Mouse (Mus musculus) liver, embryonic 13.5 days (tissue): Measurements from ENCODE around the gene Sdccag8. TPM values are rescaled to one million over a fixed set of nuclear protein-coding genes. Genes with fewer than 3 reads are reported as not detected.

Experiments
- ATAC-seq: fragments of 200-750 bp; cut with Nextera tagmentation; 2 replicates; pipeline ENCODE4 v1.8.0; 2017; ENCODE audit warnings: low read depth, mild to moderate bottlenecking, moderate number of reproducible peaks, moderate library complexity
- DNase-seq: peaks from one replicate; pipeline ENCODE4 v3.0.0; 2022
- H3K27ac ChIP-seq: fragments of 300-500 bp; sonication (generic); 2 replicates; pipeline ENCODE4 v1.5.1; 2015; ENCODE audit warnings: moderate library complexity, mild to moderate bottlenecking, inconsistent platforms
- H3K27me3 ChIP-seq: fragments of 300-500 bp; sonication (generic); 2 replicates; pipeline ENCODE4 v1.6.1; 2015; ENCODE audit warnings: mild to moderate bottlenecking, inconsistent platforms
- H3K36me3 ChIP-seq: fragments of 300-500 bp; sonication (generic); 2 replicates; pipeline ENCODE4 v1.6.1; 2015; ENCODE audit warnings: mild to moderate bottlenecking, inconsistent platforms
- H3K4me1 ChIP-seq: fragments of 300-500 bp; sonication (generic); replicated peaks from 2 replicates; pipeline ENCODE4 v1.6.1; 2015; ENCODE audit warnings: inconsistent platforms
- H3K4me2 ChIP-seq: fragments of 300-500 bp; sonication (generic); 2 replicates; pipeline ENCODE4 v1.6.1; 2015; ENCODE audit warnings: inconsistent platforms, mild to moderate bottlenecking, moderate library complexity
- H3K4me3 ChIP-seq: fragments of 300-500 bp; sonication (generic); replicated peaks from 2 replicates; pipeline ENCODE4 v1.5.1; 2015; ENCODE audit warnings: mild to moderate bottlenecking, inconsistent platforms
- H3K9ac ChIP-seq: fragments of 300-500 bp; sonication (generic); 2 replicates; pipeline ENCODE4 v1.6.1; 2015; ENCODE audit warnings: mild to moderate bottlenecking, inconsistent platforms
- H3K9me3 ChIP-seq: fragments of 300-500 bp; sonication (generic); replicated peaks from 2 replicates; pipeline ENCODE4 v1.6.1; 2016; ENCODE audit warnings: inconsistent platforms
- WGBS: fragments of 180-500 bp; shearing (Covaris S2); methylation state at CpG from one replicate; pipeline ENCODE4 v1.1.7; 2015; ENCODE audit not compliant: insufficient replicate concordance; 5-methylcytosine and 5-hydroxymethylcytosine counted together
- polyA plus RNA-seq: library from polyadenylated mRNA; unstranded; fragments of >200 nt; fragmentation: Nextera tagmentation; extraction: Ambion mirVana; gene quantifications from 2 replicates; pipeline ENCODE4 v1.2.1, GENCODE M21; 2015

The Sdccag8 gene
- 5.7 and 5.8 TPM in 2 replicates for polyA plus RNA-seq

DNA sequence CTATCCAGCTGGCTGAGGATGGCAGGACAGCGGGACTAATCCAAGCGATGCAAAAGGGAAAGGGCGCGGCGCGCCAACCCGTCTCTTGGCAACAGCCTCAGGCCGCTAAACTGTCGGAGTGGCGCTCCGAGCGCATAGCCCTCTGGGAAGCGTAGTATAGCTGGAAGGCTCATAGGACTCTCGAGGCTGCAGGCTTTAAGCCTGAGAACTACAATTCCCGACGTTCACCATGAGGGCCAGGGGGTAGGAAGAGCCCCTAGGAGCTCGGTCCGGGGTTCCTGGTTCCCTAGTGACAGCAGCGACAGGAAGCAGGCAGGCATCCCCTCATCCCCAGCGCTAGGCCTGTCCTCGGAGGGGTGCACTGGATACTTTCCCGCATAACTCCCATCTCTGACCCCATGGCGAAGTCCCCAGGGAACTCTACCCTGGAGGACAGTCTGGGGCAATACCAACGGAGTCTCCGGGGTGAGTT, at the start of gene Sdccag8:
Sdccag8 (plus strand) TSS at position 70 of the 472 bp plus-strand sequence.
- H3K4me2 ChIP-seq, result peak within 1 kb of the TSS; percentile 83
- H3K4me1 ChIP-seq, result peaks cover 44% of the 10 kb centered on the region
- H3K36me3 ChIP-seq, result no peaks in the 10 kb centered on the region
- peak within 1 kb of the TSS; percentile 94 for H3K4me3 ChIP-seq
- no peaks in the 10 kb centered on the region for H3K27me3 ChIP-seq
- DNase-seq (peak; percentile 90), ATAC-seq (peak; percentile 94)
- H3K27ac ChIP-seq, result peak within 1 kb of the TSS; percentile 97
- WGBS, result 0% methylated on average over 25 of the region's 25 CpGs
- H3K9ac ChIP-seq, result peak within 1 kb of the TSS; percentile 92
- H3K9me3 ChIP-seq, result no peaks in the 10 kb centered on the region

- 81% methylated on average over 4 of the region's 4 CpGs for WGBS
- ATAC-seq, result no peak
Observed at GRCm38 (mm10) chr1:176774533-176774932, 39.9 kb upstream of the Sdccag8 start.

DNA sequence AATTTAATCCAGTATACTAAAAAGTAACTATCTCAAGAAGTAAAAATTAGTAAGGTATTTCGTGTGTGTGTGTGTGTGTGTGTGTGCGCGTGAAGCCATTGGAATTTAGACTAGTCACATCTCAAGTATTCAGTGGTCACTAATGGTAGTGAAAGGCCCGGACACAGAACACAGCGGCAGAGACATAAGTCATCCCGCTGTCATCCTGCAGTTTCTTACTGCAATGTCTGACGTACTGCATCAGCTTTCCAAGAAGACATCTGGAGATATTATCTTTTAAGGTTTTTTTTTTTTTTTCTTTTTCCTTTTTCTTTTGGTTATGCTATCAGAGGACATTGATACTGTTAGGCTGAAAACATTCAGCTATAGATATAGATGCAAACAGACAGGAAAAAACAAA, 25.1 kb upstream of the Sdccag8 start:
- Histone ChIP-seq H3K4me1 (no peaks in the 10 kb centered on the region), H3K4me2 (no peak overlapping the region), H3K36me3 (peaks cover 10% of the 10 kb centered on the region; the same call in 1 of the 2 replicates), H3K4me3 (no peak overlapping the region), H3K9ac (no peak overlapping the region), H3K27ac (no peak overlapping the region), H3K9me3 (no peaks in the 10 kb centered on the region), H3K27me3 (no peaks in the 10 kb centered on the region)
- ATAC-seq (no peak), DNase-seq (no peak)
- WGBS, result 83% methylated on average over 7 of the region's 7 CpGs

More at GRCm38 (mm10) chr1:176774533-176774932, 39.9 kb upstream of the Sdccag8 start:
- Histone ChIP-seq H3K9ac (no peak overlapping the region), H3K4me2 (no peak overlapping the region), H3K27me3 (no peaks in the 10 kb centered on the region), H3K27ac (no peak overlapping the region), H3K4me1 (no peaks in the 10 kb centered on the region), H3K9me3 (no peaks in the 10 kb centered on the region), H3K4me3 (no peak overlapping the region), H3K36me3 (peaks cover 14% of the 10 kb centered on the region)
- no peak for DNase-seq

DNA sequence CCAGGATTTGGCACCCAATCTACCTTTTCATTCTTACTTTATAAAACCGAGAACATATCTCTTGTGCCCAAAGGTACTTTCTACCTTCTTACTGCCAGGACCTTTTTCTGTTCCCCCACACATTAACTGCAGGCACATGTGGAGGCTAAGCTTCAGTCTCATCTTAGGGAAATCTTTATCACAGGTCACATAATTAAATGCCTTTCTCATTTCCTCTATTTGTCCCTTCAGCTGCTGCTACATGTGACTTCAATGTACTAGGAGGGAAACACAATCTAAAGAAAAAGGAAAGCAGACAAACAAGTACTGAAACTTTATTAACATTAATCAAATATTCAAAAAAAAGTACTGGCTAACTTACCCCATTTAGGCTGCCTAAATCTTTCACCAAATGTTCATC, 22.3 kb upstream of the Sdccag8 start:
- Histone ChIP-seq H3K4me3 (no peak overlapping the region), H3K4me2 (no peak overlapping the region), H3K4me1 (no peaks in the 10 kb centered on the region), H3K9ac (no peak overlapping the region), H3K36me3 (peaks cover 10% of the 10 kb centered on the region; the same call in 1 of the 2 replicates), H3K9me3 (no peaks in the 10 kb centered on the region), H3K27me3 (no peaks in the 10 kb centered on the region), H3K27ac (no peak overlapping the region)
- DNase-seq, result no peak
- WGBS, result 67% methylated on average over 1 of the region's 1 CpGs
- ATAC-seq, result no peak

- peaks cover 8% of the 10 kb centered on the region for H3K4me1 ChIP-seq
- H3K9ac ChIP-seq, result no peak overlapping the region
- no peaks in the 10 kb centered on the region for H3K27me3 ChIP-seq
- no peaks in the 10 kb centered on the region for H3K9me3 ChIP-seq
- H3K27ac ChIP-seq, result no peak overlapping the region
- H3K36me3 ChIP-seq, result no peaks in the 10 kb centered on the region
- H3K4me3 ChIP-seq, result no peak overlapping the region
- DNase-seq (no peak), ATAC-seq (no peak)
- H3K4me2 ChIP-seq, result no peak overlapping the region
Observed at GRCm38 (mm10) chr1:176798673-176799072, 15.8 kb upstream of the Sdccag8 start.

GRCm38 (mm10) chr1:176800728-176801365, 13.6 kb upstream of the Sdccag8 start:
- no peak overlapping the region for H3K9ac ChIP-seq
- H3K4me2 ChIP-seq, result no peak overlapping the region
- DNase-seq, result no peak
- no peak overlapping the region for H3K4me3 ChIP-seq
- H3K9me3 ChIP-seq, result no peaks in the 10 kb centered on the region
- 46% methylated on average over 2 of the region's 2 CpGs for WGBS
- H3K27me3 ChIP-seq, result no peaks in the 10 kb centered on the region
- H3K4me1 ChIP-seq, result peaks cover 8% of the 10 kb centered on the region
- no peaks in the 10 kb centered on the region for H3K36me3 ChIP-seq
- no peak for ATAC-seq
- no peak overlapping the region for H3K27ac ChIP-seq

GRCm38 (mm10) chr1:176810161-176810560, 4.3 kb upstream of the Sdccag8 start:
- no peak overlapping the region for H3K9ac ChIP-seq
- no peaks in the 10 kb centered on the region for H3K36me3 ChIP-seq
- H3K9me3 ChIP-seq, result no peaks in the 10 kb centered on the region
- H3K4me1 ChIP-seq, result peaks cover 29% of the 10 kb centered on the region
- no peak overlapping the region for H3K27ac ChIP-seq
- ATAC-seq (no peak), DNase-seq (no peak)
- H3K4me2 ChIP-seq, result no peak overlapping the region
- H3K27me3 ChIP-seq, result no peaks in the 10 kb centered on the region
- H3K4me3 ChIP-seq, result no peak overlapping the region

- no peak overlapping the region for H3K27ac ChIP-seq
- WGBS, result 55% methylated on average over 3 of the region's 3 CpGs
- no peaks in the 10 kb centered on the region for H3K9me3 ChIP-seq
- peaks cover 36% of the 10 kb centered on the region for H3K4me1 ChIP-seq
- H3K36me3 ChIP-seq, result no peaks in the 10 kb centered on the region
- peak overlapping the region; percentile 92; the same call in 1 of the 2 replicates for H3K9ac ChIP-seq
- H3K27me3 ChIP-seq, result no peaks in the 10 kb centered on the region
- H3K4me3 ChIP-seq, result peak overlapping the region; percentile 94
- peak overlapping the region; percentile 83 for H3K4me2 ChIP-seq
- DNase-seq (no peak), ATAC-seq (no peak)
Observed at GRCm38 (mm10) chr1:176811892-176812291, 2.6 kb upstream of the Sdccag8 start.

DNA sequence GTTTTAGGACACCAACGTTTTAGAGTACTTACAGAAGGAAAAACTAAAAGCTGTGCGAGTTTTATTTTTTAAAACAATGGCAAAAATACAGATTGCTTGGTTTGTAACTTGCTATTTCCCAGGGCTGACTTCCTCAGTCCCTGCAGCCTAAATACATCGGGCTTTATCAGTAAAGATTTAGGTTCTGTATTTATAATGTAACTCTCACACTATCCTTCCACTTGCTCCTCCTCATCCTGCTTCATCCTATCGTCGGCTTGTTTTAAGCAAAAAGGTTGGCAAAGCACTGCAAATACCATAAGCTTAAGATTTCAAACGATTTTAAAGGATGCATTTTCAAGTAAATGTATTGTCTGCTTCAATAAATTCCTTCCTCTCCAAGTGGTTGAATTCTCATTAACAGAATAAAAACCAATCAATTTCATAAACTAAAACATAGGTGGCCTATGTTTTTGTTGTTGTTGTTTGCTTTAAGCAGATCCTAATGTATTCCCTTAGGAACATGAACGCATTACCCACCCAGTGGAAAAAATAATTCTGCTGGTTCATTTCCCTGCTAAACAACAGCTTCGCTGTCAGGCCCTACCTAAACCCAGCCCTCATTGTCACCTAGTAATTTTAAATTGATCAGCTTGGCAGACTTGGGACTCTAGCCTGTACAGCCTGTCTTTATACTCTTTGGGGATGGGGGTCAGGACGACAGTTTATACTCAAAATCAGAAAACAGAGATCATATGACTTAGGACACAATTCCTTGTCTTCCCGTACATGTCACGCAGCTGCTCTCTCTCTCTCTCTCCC, 1.8 kb upstream of the Sdccag8 start:
- Histone ChIP-seq H3K27me3 (no peaks in the 10 kb centered on the region), H3K9me3 (no peaks in the 10 kb centered on the region), H3K4me2 (peak overlapping the region; percentile 83), H3K9ac (peak overlapping the region; percentile 92), H3K36me3 (no peaks in the 10 kb centered on the region), H3K4me1 (peaks cover 38% of the 10 kb centered on the region), H3K27ac (peak overlapping the region; percentile 97), H3K4me3 (peak overlapping the region; percentile 94)
- ATAC-seq, result no peak
- DNase-seq, result no peak
- 11% methylated on average over 11 of the region's 11 CpGs for WGBS

GRCm38 (mm10) chr1:176813292-176814035, 996 bp upstream of the Sdccag8 start:
- H3K27me3 ChIP-seq, result no peaks in the 10 kb centered on the region
- under 1% methylated on average over 61 of the region's 75 CpGs for WGBS
- no peaks in the 10 kb centered on the region for H3K9me3 ChIP-seq

GRCm38 (mm10) chr1:176814036-176814420, 432 bp upstream of the Sdccag8 start, which contains the start of gene Cep170:
Gene Cep170, minus strand, starts transcription at chr1:176814067.
- H3K9ac ChIP-seq, result peak within 1 kb of the TSS; percentile 92
- H3K4me1 ChIP-seq, result peaks cover 47% of the 10 kb centered on the region
- under 1% methylated on average over 28 of the region's 28 CpGs for WGBS
- H3K36me3 ChIP-seq, result no peaks in the 10 kb centered on the region
- DNase-seq (peak; percentile 85), ATAC-seq (peak; percentile 82)
- no peaks in the 10 kb centered on the region for H3K27me3 ChIP-seq
- H3K27ac ChIP-seq, result peak within 1 kb of the TSS; percentile 97
- H3K4me2 ChIP-seq, result peak within 1 kb of the TSS; percentile 83
- no peaks in the 10 kb centered on the region for H3K9me3 ChIP-seq
- peak within 1 kb of the TSS; percentile 94 for H3K4me3 ChIP-seq

More at GRCm38 (mm10) chr1:176813292-176814035, 996 bp upstream of the Sdccag8 start:
- H3K27ac ChIP-seq, result peak overlapping the region; percentile 97
- peaks cover 46% of the 10 kb centered on the region for H3K4me1 ChIP-seq
- peak overlapping the region; percentile 83 for H3K4me2 ChIP-seq
- peak overlapping the region; percentile 92 for H3K9ac ChIP-seq
- H3K4me3 ChIP-seq, result peak overlapping the region; percentile 94
- ATAC-seq, result peak; percentile 54
- peak; percentile 59 for DNase-seq
- H3K36me3 ChIP-seq, result no peaks in the 10 kb centered on the region
